Mouse (Mus musculus): ENCODE data around the gene Cxcr5. TPM values are rescaled to one million over a fixed set of nuclear protein-coding genes. Genes with fewer than 3 reads are reported as not detected.

Gene Cxcr5
- total RNA-seq, 2 experiments from 2014 or later: not detected

- Histone ChIP-seq H3K4me3 (no peak overlapping the region), H3K27ac (peak overlapping the region; percentile 98; the same call in 1 of the 2 replicates)
- DNase-seq (ENCODE audit: low spot score in 2 of 2): no peak
- no peak for TF ChIP-seq CTCF (conservative IDR thresholded peaks at IDR 0.05)
Measured at GRCm38 (mm10) chr9:44489651-44490085, 72.0 kb downstream of the Cxcr5 start.

GRCm38 (mm10) chr9:44488855-44489381, 72.8 kb downstream of the Cxcr5 start:
- Histone ChIP-seq H3K4me3 (peak overlapping the region; percentile 33; the same call in 1 of the 2 replicates), H3K27ac (peak overlapping the region; percentile 98)
- TF ChIP-seq CTCF (conservative IDR thresholded peaks at IDR 0.05): no peak
- peak in 1 of 2 experiments; percentile 74 for DNase-seq (ENCODE audit: low spot score in 2 of 2)

GRCm38 (mm10) chr9:44488416-44488815, 73.3 kb downstream of the Cxcr5 start:
- Histone ChIP-seq H3K4me3 (no peak overlapping the region), H3K27ac (peak overlapping the region; percentile 98)
- DNase-seq (ENCODE audit: low spot score in 2 of 2): no peak
- TF ChIP-seq CTCF (conservative IDR thresholded peaks at IDR 0.05): no peak

GRCm38 (mm10) chr9:44487441-44487840, 74.2 kb downstream of the Cxcr5 start:
- Histone ChIP-seq H3K27ac (peak overlapping the region; percentile 98), H3K4me3 (peak overlapping the region; percentile 36; the same call in 1 of the 2 replicates)
- TF ChIP-seq CTCF (conservative IDR thresholded peaks at IDR 0.05): no peak
- DNase-seq (ENCODE audit: low spot score in 2 of 2): no peak

DNA sequence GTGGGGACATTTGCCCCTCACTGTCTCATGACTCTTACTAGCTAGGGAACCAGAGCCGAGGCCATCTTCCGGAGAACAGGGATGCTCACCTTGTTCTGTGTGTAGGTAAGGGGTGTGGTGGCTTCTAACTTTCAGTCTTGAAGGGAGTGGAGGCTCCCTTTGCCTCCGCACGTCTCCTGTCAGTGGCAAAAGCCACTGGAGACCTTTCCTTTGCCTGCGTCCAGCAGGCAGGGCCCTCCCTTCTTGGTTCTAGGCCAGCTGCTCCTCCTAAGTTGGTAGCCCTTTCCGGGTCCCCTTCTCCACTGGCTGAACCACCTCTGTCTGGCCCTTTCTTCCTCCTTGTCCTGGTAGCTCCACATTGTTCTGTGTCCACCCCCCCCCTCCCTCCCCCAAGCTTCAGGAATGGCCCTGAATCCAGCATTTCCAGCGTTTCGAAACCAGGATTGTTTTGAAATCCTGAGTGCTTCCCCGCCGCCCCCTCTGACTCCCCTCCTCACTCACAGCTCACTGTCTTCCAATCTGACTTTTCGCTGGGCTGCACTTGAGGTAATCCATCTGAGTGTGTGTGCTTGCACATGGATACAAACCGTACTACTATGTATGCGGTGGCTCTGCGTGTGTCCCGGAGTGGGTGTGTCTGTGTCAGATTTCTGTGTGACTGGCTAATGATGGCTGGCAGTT, 74.8 kb downstream of the Cxcr5 start:
- peak overlapping the region; percentile 36 for H3K4me3 ChIP-seq
- TF ChIP-seq CTCF (conservative IDR thresholded peaks at IDR 0.05): no peak
- peak overlapping the region; percentile 98 for H3K27ac ChIP-seq
- DNase-seq (ENCODE audit: low spot score in 2 of 2): no peak

DNA sequence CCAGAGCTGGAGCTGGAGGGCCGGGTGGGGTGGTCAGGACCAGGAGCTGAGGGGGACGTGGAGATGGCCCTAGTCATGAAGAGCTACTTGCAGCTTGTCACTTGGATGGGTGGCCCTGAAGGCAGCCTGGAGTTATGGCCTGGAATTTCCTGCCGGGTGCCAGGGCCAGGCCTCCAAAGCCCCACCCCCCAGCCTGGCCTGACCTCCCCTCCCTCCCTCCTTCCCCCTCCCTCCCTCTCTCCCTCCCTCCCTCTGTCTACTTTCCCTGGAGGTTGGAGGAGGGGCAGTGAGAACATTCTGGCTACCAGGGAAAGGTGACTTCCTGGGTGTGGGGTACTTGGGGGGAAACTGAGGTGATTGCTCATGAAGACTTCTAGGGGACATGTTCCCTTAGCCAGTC, 75.3 kb downstream of the Cxcr5 start:
- DNase-seq (ENCODE audit: low spot score in 2 of 2): no peak
- H3K27ac ChIP-seq: peak overlapping the region; percentile 98
- TF ChIP-seq CTCF (conservative IDR thresholded peaks at IDR 0.05): no peak
- peak overlapping the region; percentile 85 for H3K4me3 ChIP-seq

- TF ChIP-seq CTCF (conservative IDR thresholded peaks at IDR 0.05): no peak
- Histone ChIP-seq H3K27ac (peak overlapping the region; percentile 98), H3K4me3 (peak overlapping the region; percentile 85; the same call in 1 of the 2 replicates)
- DNase-seq (ENCODE audit: low spot score in 2 of 2): no peak
Measured at GRCm38 (mm10) chr9:44485516-44486161, 76.0 kb downstream of the Cxcr5 start.

GRCm38 (mm10) chr9:44485105-44485515, 76.6 kb downstream of the Cxcr5 start:
- Histone ChIP-seq H3K4me3 (peak overlapping the region; percentile 85), H3K27ac (peak overlapping the region; percentile 98)
- TF ChIP-seq CTCF (conservative IDR thresholded peaks at IDR 0.05): no peak
- DNase-seq (ENCODE audit: low spot score in 2 of 2): no peak

DNA sequence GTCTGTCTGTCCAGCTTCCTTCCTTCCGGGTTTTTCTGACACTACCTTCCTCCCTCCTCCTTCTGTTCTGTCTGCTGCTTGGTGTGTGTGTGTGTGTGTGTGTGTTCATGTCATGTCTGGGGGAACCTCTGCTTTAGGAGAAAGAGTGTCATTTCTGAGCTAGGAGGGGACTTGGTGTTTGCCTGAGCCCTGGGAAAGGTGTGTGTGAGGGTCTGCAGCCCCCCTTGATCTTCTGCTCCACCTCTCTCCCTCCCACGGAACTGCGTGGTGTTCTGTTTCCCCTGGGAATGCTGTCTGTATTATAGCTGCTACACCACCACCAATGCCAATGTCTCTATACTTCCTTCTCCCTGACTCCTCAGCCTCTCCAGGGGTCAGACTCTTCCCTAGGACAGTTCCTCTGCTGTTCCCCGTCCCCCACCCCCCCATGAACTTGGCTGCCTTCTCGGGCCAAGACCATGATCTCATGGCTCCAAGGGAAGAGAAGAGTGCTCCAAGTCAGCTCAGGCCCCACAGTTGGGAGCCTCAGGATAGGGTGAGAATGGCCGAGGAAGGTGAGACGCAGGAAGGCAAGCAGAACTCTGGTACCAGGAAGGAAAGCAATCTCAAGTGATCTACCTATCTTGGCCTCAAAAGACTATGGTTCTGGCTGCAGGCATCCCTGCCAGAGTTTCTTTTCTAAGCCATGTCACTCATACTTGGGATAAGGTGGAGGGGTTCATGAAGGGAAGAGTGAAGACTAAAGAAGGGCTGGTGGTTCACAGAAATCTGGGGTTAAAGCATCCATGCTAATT, 77.2 kb downstream of the Cxcr5 start:
- Histone ChIP-seq H3K4me3 (peak overlapping the region; percentile 85), H3K27ac (peak overlapping the region; percentile 98)
- DNase-seq (ENCODE audit: low spot score in 2 of 2): no peak
- TF ChIP-seq CTCF (conservative IDR thresholded peaks at IDR 0.05): no peak

DNA sequence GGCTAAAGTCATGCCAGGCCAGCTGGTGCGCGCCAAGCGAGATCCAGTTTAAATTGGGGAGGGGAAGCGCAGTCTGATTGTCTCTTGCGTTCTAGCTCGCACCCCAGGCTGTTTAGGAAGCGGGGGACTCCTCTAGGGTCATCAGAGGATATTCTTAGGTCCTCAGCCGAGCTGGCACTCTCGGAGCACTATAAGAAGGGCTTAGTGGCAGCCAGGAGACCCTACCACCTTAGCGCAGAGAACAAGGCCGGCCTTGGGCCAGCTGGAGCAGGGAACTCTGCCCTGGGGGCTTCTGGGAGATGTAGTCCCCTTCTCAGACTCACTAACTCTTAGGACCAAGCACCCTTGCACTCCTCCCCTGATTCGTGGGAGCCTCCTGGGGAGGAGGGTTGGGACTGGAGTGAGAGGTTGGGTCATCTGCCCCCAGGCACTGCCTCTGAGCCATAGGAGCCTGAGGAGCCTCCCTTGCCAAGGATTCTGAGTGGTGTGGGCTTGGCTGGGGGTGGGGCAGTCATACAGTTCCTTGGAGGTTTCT, 78.1 kb downstream of the Cxcr5 start:
- no peak for TF ChIP-seq CTCF (conservative IDR thresholded peaks at IDR 0.05)
- peak overlapping the region; percentile 85 for H3K4me3 ChIP-seq
- peak overlapping the region; percentile 98 for H3K27ac ChIP-seq
- no peak for DNase-seq (ENCODE audit: low spot score in 2 of 2)

GRCm38 (mm10) chr9:44483041-44483509, 78.6 kb downstream of the Cxcr5 start:
- no peak for TF ChIP-seq CTCF (conservative IDR thresholded peaks at IDR 0.05)
- Histone ChIP-seq H3K27ac (peak overlapping the region; percentile 98), H3K4me3 (peak overlapping the region; percentile 85)
- DNase-seq (ENCODE audit: low spot score in 2 of 2): no peak

DNA sequence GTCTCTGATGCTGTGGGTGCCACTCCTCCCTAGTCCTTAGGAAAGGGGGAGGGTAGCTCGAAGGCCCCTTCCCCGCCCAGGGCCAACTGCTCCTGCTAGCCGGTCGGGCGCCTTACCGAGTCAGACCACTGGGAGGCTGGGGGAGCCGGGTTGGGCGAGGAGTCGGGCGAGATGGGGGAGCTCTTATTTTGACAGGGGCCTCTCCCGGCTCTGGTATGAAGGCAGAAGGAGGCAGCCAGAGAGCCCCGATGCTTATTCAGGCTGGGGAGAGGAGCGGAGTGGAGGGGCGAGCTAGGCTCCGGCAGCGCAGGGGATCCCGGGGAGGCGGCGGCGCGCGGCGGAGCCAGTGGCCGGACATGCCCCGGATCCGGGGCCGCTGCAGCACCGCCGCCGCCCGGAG, 79.1 kb downstream of the Cxcr5 start, which contains the start of gene Bcl9l:
TSS of gene Bcl9l (plus strand) at position 274 of the 400 bp plus-strand sequence.
- peak; percentile 90 for TF ChIP-seq CTCF (conservative IDR thresholded peaks at IDR 0.05)
- DNase-seq (ENCODE audit: low spot score in 2 of 2): peak; percentile 92 to 93
- peak within 1 kb of the TSS; percentile 85 for H3K4me3 ChIP-seq
- H3K27ac ChIP-seq: peak within 1 kb of the TSS; percentile 98
